Mouse (Mus musculus) spleen, postnatal 36 days (tissue): ENCODE measurements around the gene Anxa10.

Experiments used
- DNase-seq, 2 experiments: peaks; one replicate each; pipeline ENCODE4 v3.0.0; 2022; ENCODE audit warnings: low spot score in 2 of 2, mixed read lengths in 1 of 2

Gene Anxa10

GRCm38 (mm10) chr8:62123098-62123497, at the start of gene Anxa10:
TSS of gene Anxa10 (minus strand) at chr8:62123150.
- no peak for DNase-seq

- no peak for DNase-seq
Measured at GRCm38 (mm10) chr8:62132662-62133366, 9.9 kb upstream of the Anxa10 start.

GRCm38 (mm10) chr8:62097213-62097612, 25.7 kb downstream of the Anxa10 start:
- no peak for DNase-seq

GRCm38 (mm10) chr8:62081804-62082203, 41.1 kb downstream of the Anxa10 start:
- no peak for DNase-seq

GRCm38 (mm10) chr8:62080195-62080802, 42.7 kb downstream of the Anxa10 start:
- no peak for DNase-seq

- DNase-seq = no peak
Measured at GRCm38 (mm10) chr8:62068305-62068704, 54.6 kb downstream of the Anxa10 start.

GRCm38 (mm10) chr8:62060357-62060756, 62.6 kb downstream of the Anxa10 start:
- no peak for DNase-seq

GRCm38 (mm10) chr8:62046809-62047208, 76.1 kb downstream of the Anxa10 start:
- DNase-seq = no peak

- DNase-seq = no peak
Measured at GRCm38 (mm10) chr8:62034351-62034750, 88.6 kb downstream of the Anxa10 start.

- no peak for DNase-seq
Measured at GRCm38 (mm10) chr8:62014582-62014981, 108.4 kb downstream of the Anxa10 start.

GRCm38 (mm10) chr8:62014166-62014565, 108.8 kb downstream of the Anxa10 start:
- DNase-seq = no peak
